ENCODE assay signal across 8 mouse cellular contexts in the genomic region with DNA sequence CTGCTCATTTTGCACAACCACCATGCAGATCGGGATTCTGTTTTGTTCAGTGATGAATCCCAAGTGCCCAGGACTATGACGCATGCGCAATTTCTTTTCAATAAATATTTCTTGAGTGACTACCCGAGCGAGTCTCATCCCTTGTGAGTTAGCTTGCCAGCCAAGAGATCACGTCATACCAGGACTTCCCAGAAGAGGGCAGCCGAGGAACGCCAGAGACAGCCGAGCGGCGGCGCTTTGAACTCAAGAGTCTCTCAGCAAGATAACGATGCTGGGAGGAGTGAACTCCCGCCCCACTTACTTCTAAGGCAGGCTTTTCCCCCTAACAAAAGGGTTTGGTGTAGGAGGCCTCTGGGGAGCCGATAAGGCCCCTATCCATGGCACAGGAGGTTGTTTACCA. TPM values are rescaled to one million over a fixed set of nuclear protein-coding genes. Genes with fewer than 3 reads are reported as not detected.
DNase-seq lines count a peak whose midpoint lies in the region; ATAC-seq lines count a peak whose summit lies in the region.

No protein-coding gene starts in this region.

- H3K4me1 ChIP-seq in embryonic facial prominence, embryonic 12.5 days, result peaks cover 10% of the 10 kb centered on the region
- H3K4me1 ChIP-seq in limb, embryonic 11.5 days (ENCODE audit: control insufficient read depth, insufficient read depth, low read length), result peaks cover 10% of the 10 kb centered on the region; the same call in 1 of the 2 replicates

- H3K4me2 ChIP-seq in embryonic facial prominence, embryonic 12.5 days (replicated peaks), result peak overlapping the region; percentile 4; the same call in 1 of the 2 replicates
- H3K4me2 ChIP-seq in limb, embryonic 11.5 days (ENCODE audit: low read depth, severe bottlenecking), result no peak overlapping the region

- WGBS in embryonic facial prominence, embryonic 12.5 days, result 4% methylated on average over 15 of the region's 15 CpGs
- WGBS in limb, embryonic 11.5 days, result 3% methylated on average over 15 of the region's 15 CpGs

- H3K4me3 ChIP-seq in embryonic facial prominence, embryonic 12.5 days, result no peak overlapping the region
- H3K4me3 ChIP-seq in limb, embryonic 11.5 days (ENCODE audit: low read depth, low read length), result no peak overlapping the region

- H3K9ac ChIP-seq in embryonic facial prominence, embryonic 12.5 days, result no peak overlapping the region
- H3K9ac ChIP-seq in limb, embryonic 11.5 days (ENCODE audit: low read length), result no peak overlapping the region

- peak; percentile 88 to 89 for DNase-seq in B cell, adult 2 months
- peak; percentile 88 to 89 for DNase-seq in adrenal gland, postnatal 36 days
- DNase-seq in kidney, adult 8-10 months, result peak; percentile 73 to 91
- peak; percentile 97 for DNase-seq in limb, embryonic 11.5 days (ENCODE audit: low spot score)
- DNase-seq in monocyte, adult 2 months (ENCODE audit: low read depth in 1 of 2, low spot score in 2 of 2), result peak; percentile 3 to 48
- DNase-seq in spleen, postnatal 14 days (ENCODE audit: low spot score in 2 of 2), result peak; percentile 58 to 74

- ATAC-seq in embryonic facial prominence, embryonic 12.5 days (ENCODE audit: insufficient number of reproducible peaks, insufficient read depth, low FRiP score, low TSS enrichment), result no peak
- peak; percentile 95 for ATAC-seq in granulocyte monocyte progenitor cell, adult 5-6 weeks (replicated peaks; ENCODE audit: poor library complexity, severe bottlenecking)
- no peak for ATAC-seq in limb, embryonic 11.5 days (ENCODE audit: insufficient number of reproducible peaks, low FRiP score, low TSS enrichment, low read depth)

- H3K36me3 ChIP-seq in embryonic facial prominence, embryonic 12.5 days, result no peaks in the 10 kb centered on the region
- no peaks in the 10 kb centered on the region for H3K36me3 ChIP-seq in limb, embryonic 11.5 days (ENCODE audit: control insufficient read depth, insufficient read depth, low read length)

- no peaks in the 10 kb centered on the region for H3K9me3 ChIP-seq in embryonic facial prominence, embryonic 12.5 days
- no peaks in the 10 kb centered on the region for H3K9me3 ChIP-seq in limb, embryonic 11.5 days (ENCODE audit: control insufficient read depth, low read length)

- H3K27ac ChIP-seq in embryonic facial prominence, embryonic 12.5 days, result no peak overlapping the region
- H3K27ac ChIP-seq in limb, embryonic 11.5 days (replicated peaks; ENCODE audit: low read depth, low read length), result no peak overlapping the region

- H3K27me3 ChIP-seq in embryonic facial prominence, embryonic 12.5 days, result 0 out of 2 replicates have a peak, but pooled peaks cover 7% of the 10 kb centered on the region
- H3K27me3 ChIP-seq in limb, embryonic 11.5 days (ENCODE audit: control insufficient read depth, insufficient read depth, low read length), result peaks cover 9% of the 10 kb centered on the region

RNA-seq across cellular contexts. Expression of gene Emx2, which starts 40.1 kb away (rescaled TPM):
- under 1 TPM; 0.26 TPM for total RNA-seq in adrenal gland, postnatal 36 days (2021)
- 20.6 and 23.7 TPM in 2 replicates for polyA plus RNA-seq in embryonic facial prominence, embryonic 12.5 days (2016; fragmentation: Nextera tagmentation; extraction: Ambion mirVana)
- total RNA-seq in granulocyte monocyte progenitor cell, adult 5-6 weeks (2014; fragmentation: Nextera tagmentation), result not detected in 2 replicates
- total RNA-seq in granulocyte monocyte progenitor cell, adult 5-6 weeks (2017), result not detected in 2 replicates
- 14.0 and 15.5 TPM in 2 replicates for polyA plus RNA-seq in limb, embryonic 11.5 days (2014; fragmentation: Nextera tagmentation; extraction: Ambion mirVana)

Comparison
In these comparisons a context has a peak if more than half of its experiments do, and no peak if none do; other contexts are left out.
1. DNase-seq: peak in every context shown above with its lines; median percentile 97 in limb, embryonic 11.5 days; 88 in B cell, adult 2 months; 88 in adrenal gland, postnatal 36 days; 82 in kidney, adult 8-10 months; 66 in spleen, postnatal 14 days; 26 in monocyte, adult 2 months.